Mouse (Mus musculus): Measurements from ENCODE around the gene Arg1.

DNA sequence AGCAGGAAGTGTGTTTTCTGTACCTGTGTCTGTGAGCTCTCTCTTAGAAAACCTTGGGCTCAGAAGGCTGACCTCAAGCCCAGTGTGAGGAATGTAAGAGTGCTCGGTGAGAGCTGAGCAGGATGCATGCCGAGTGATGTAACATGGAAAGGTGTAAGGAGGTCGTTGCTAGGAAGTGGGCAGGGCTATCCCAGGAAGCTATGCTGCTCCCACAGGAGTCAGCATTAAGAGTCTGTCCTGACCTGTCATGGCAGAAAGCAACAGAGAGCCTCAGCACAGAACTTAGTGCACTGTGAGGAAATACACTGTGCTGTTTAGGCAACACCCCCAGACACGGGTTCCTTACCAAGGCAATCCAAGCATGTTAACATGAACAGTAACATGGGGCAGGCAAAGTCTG is 45.6 kb upstream of the Arg1 start:
- no peak for TF ChIP-seq CTCF (IDR thresholded peaks at IDR 0.05; ENCODE audit: low read depth, low read length)
- TF ChIP-seq TAL1 (conservative IDR thresholded peaks at IDR 0.05; ENCODE audit: low read depth, low read length): no peak
- no peak for TF ChIP-seq GATA1 (IDR thresholded peaks at IDR 0.05; ENCODE audit: borderline replicate concordance, low read length)
- TF ChIP-seq POLR2AphosphoS5 (IDR thresholded peaks at IDR 0.05; ENCODE audit: insufficient replicate concordance, low read depth, low read length): no peak
